Mouse (Mus musculus) C2C12 (cell line): ENCODE results near the gene Znhit2. TPM values are rescaled to one million over a fixed set of nuclear protein-coding genes. Genes with fewer than 3 reads are reported as not detected.
A peak's percentile ranks its signal among the peaks of the same experiment; 100 is the strongest.

Source experiments
- H3K27me3 ChIP-seq: one replicate; pipeline ENCODE4 v1.6.1; 2011; ENCODE audit not compliant: control insufficient read depth, insufficient read depth, insufficient read length
- H3K36me3 ChIP-seq: one replicate; pipeline ENCODE4 v1.6.1; 2011; ENCODE audit not compliant: control insufficient read depth, insufficient read depth
- H3K4me3 ChIP-seq: one replicate; pipeline ENCODE4 v1.5.1; 2011; ENCODE audit warnings: mild to moderate bottlenecking, control low read depth; ENCODE audit not compliant: poor library complexity, insufficient read depth, severe bottlenecking
- H3K79me2 ChIP-seq: one replicate; pipeline ENCODE4 v1.6.1; 2011; ENCODE audit not compliant: control insufficient read depth, insufficient read depth
- H3K79me3 ChIP-seq: one replicate; pipeline ENCODE4 v1.6.1; 2011; ENCODE audit warnings: low read depth, control low read depth
- H3ac ChIP-seq: one replicate; pipeline ENCODE3; 2011; ENCODE audit warnings: low read depth; ENCODE audit not compliant: control insufficient read depth, insufficient read length
- CEBPB ChIP-seq: IDR thresholded peaks from one replicate; pipeline ENCODE4 v1.6.1; 2011; ENCODE audit warnings: low read depth, mild to moderate bottlenecking, control low read depth, moderate library complexity
- CTCF ChIP-seq: IDR thresholded peaks from one replicate; pipeline ENCODE4 v1.5.1; 2011; ENCODE audit not compliant: control insufficient read depth, insufficient read depth, insufficient read length
- FOSL1 ChIP-seq: IDR thresholded peaks from one replicate; pipeline ENCODE4 v1.8.0; 2011; ENCODE audit warnings: mild to moderate bottlenecking, low read length; ENCODE audit not compliant: poor library complexity, insufficient read depth, severe bottlenecking
- MAX ChIP-seq: IDR thresholded peaks from one replicate; pipeline ENCODE4 v1.6.1; 2011; ENCODE audit warnings: mild to moderate bottlenecking, control low read depth
- MYOD1 ChIP-seq: IDR thresholded peaks from one replicate; pipeline ENCODE4 v1.6.1; 2011; ENCODE audit warnings: low read depth; ENCODE audit not compliant: control insufficient read depth, insufficient read length
- MYOG ChIP-seq: IDR thresholded peaks from one replicate; pipeline ENCODE4 v1.6.1; 2011; ENCODE audit not compliant: control insufficient read depth, insufficient read length; ENCODE audit errors: extremely low read depth
- USF1 ChIP-seq: IDR thresholded peaks from one replicate; pipeline ENCODE4 v1.6.1; 2011; ENCODE audit warnings: low read depth, mild to moderate bottlenecking, control low read depth, moderate library complexity
- polyA plus RNA-seq: library from polyadenylated mRNA; unstranded; fragments of >200 nt; fragmentation: generic; extraction: Trizol; gene quantifications from one replicate; pipeline ENCODE4 v1.2.1, GENCODE M21; 2012; ENCODE audit warnings: missing spikeins

Znhit2 gene
- polyA plus RNA-seq, 1 experiment = 49.8 TPM

- Histone ChIP-seq H3ac (peak overlapping the region; percentile 58), H3K79me2 (peaks cover 20% of the 10 kb centered on the region), H3K79me3 (peaks cover 14% of the 10 kb centered on the region), H3K36me3 (peaks cover 25% of the 10 kb centered on the region), H3K4me3 (peak overlapping the region; percentile 87), H3K27me3 (no peaks in the 10 kb centered on the region)
- TF ChIP-seq MAX = no peak
- no peak for TF ChIP-seq USF1
- no peak for TF ChIP-seq CEBPB
- no peak for TF ChIP-seq MYOG
- TF ChIP-seq MYOD1 = no peak
- TF ChIP-seq FOSL1 = no peak
- no peak for TF ChIP-seq CTCF
Observed at GRCm38 (mm10) chr19:6045366-6046293, 15.4 kb upstream of the Znhit2 start.

GRCm38 (mm10) chr19:6046294-6047153, 14.5 kb upstream of the Znhit2 start, which contains the start of gene Syvn1:
TSS of gene Syvn1 (plus strand) at chr19:6046576.
- H3K27me3 ChIP-seq = no peaks in the 10 kb centered on the region
- peaks cover 14% of the 10 kb centered on the region for H3K79me3 ChIP-seq
- H3K36me3 ChIP-seq = peaks cover 33% of the 10 kb centered on the region
- no peak for TF ChIP-seq CEBPB
- no peak for TF ChIP-seq MAX
- no peak for TF ChIP-seq FOSL1
- no peak for TF ChIP-seq CTCF
- TF ChIP-seq MYOG = no peak
- no peak for TF ChIP-seq USF1
- peak within 1 kb of the TSS; percentile 87 for H3K4me3 ChIP-seq
- H3K79me2 ChIP-seq = peaks cover 20% of the 10 kb centered on the region
- H3ac ChIP-seq = peak within 1 kb of the TSS; percentile 96

GRCm38 (mm10) chr19:6047154-6047898, 13.7 kb upstream of the Znhit2 start:
- Histone ChIP-seq H3ac (peak overlapping the region; percentile 96), H3K4me3 (peak overlapping the region; percentile 87), H3K27me3 (no peaks in the 10 kb centered on the region), H3K36me3 (peaks cover 41% of the 10 kb centered on the region), H3K79me2 (peaks cover 20% of the 10 kb centered on the region), H3K79me3 (peaks cover 14% of the 10 kb centered on the region)
- TF ChIP-seq CTCF (no peak), USF1 (no peak), CEBPB (no peak), MYOG (no peak), FOSL1 (no peak), MAX (no peak), MYOD1 (no peak)

GRCm38 (mm10) chr19:6047899-6048166, 13.2 kb upstream of the Znhit2 start:
- Histone ChIP-seq H3K4me3 (peak overlapping the region; percentile 87), H3K36me3 (peaks cover 46% of the 10 kb centered on the region)

More at GRCm38 (mm10) chr19:6047899-6048166, 13.2 kb upstream of the Znhit2 start:
- Histone ChIP-seq H3K79me3 (peaks cover 14% of the 10 kb centered on the region), H3K79me2 (peaks cover 20% of the 10 kb centered on the region), H3ac (peak overlapping the region; percentile 71), H3K27me3 (no peaks in the 10 kb centered on the region)
- TF ChIP-seq CEBPB (no peak), MYOG (no peak), CTCF (no peak), MYOD1 (no peak), FOSL1 (no peak), MAX (no peak), USF1 (no peak)
